Mouse (Mus musculus): Measurements from ENCODE around the gene Ninj1. TPM values are rescaled to one million over a fixed set of nuclear protein-coding genes. Genes with fewer than 3 reads are reported as not detected.

Gene Ninj1
- total RNA-seq, 2 experiments from 2014 or later: 17.2 to 18.7 TPM

DNA sequence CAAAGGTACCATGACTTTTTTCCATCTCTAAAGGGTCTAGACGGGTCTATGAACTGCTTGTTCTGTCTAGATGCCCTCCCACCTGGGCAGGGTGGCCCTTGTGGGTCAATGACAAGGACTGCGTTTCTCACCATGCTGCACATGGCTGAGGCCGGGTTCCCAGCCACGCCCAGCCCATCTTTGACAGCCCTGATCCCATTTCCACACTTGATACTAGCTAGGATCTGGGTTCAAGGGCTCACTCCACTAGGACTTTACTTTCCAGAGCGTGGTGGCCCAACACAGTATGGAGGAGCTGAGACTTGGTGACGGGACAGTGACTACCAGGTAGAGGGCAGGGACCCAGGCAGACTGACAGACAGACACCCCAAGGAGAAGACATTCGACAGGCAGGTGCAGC lies 15.3 kb downstream of the Ninj1 start:
- no peak for DNase-seq
- intact Hi-C loops (cut with DNase I): no loop called here

DNA sequence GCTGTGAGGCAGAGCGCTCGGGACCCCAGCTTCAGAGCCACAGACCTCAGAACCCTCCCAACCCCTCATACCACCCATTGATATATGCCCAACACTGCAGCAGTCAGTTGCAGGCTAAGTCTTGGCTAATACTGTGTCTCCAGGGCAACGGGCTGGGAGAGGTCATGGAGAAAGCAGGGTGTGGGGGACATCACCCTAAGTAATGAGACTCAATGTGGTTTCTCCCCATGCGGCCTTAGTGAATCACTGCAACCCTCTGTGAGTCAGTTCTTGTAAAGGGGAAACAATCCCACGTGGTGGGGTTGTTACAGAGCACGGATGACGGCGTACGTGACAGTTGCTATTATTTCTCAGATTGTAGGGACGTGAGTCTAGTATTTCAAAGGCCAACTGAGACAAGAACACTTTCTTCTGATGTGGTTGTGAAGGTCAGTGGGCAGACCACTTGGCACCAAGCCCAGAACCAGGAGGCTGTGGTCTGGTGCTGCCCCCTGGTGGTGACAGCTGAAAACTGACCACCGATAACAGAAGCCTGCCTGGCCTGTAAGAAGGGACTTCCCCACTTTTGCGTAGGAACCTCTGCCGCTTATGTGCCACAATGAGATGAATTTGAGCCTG lies 18.2 kb downstream of the Ninj1 start:
- intact Hi-C loops (cut with DNase I): loop anchor here (2.0 kb wide), 1 partner anchor 33 kb away; no protein-coding TSS in a partner anchor
- TF ChIP-seq CTCF (IDR thresholded peaks at IDR 0.05): peak; percentile 97
- H3K4me3 ChIP-seq: no peak overlapping the region
- DNase-seq: peak; percentile 86
- peak overlapping the region; percentile 46 for H3K27ac ChIP-seq

More for the DNA sequence above, 15.3 kb downstream of the Ninj1 start:
- no peak overlapping the region for H3K4me3 ChIP-seq
- no peak overlapping the region for H3K27ac ChIP-seq
- TF ChIP-seq CTCF (IDR thresholded peaks at IDR 0.05): no peak

DNA sequence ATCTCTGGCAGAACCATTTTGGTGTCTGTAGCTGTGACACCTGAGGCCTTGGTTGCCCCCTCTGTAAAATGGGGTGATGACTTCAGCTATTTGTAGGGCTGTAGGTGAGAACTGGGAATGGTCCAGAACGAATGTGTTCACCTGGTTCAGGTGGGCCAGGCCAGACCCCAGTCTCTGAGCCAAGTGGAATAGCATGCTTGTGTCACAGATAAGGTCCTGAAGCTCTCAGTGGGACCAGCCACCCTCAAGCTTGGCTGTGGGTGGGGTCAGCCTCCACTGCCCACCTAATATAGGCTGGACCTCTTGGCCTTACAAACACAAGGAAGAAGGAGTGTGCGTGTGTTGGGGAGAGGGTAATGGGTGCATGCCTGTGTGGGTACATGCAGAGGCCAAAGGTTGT lies 19.1 kb downstream of the Ninj1 start:
- intact Hi-C loops (cut with DNase I): no loop called here
- Histone ChIP-seq H3K4me3 (no peak overlapping the region), H3K27ac (0 out of 2 replicates have a peak overlapping the region, but pooled peaks have one; percentile 32)
- no peak for DNase-seq
- TF ChIP-seq CTCF (IDR thresholded peaks at IDR 0.05): no peak

DNA sequence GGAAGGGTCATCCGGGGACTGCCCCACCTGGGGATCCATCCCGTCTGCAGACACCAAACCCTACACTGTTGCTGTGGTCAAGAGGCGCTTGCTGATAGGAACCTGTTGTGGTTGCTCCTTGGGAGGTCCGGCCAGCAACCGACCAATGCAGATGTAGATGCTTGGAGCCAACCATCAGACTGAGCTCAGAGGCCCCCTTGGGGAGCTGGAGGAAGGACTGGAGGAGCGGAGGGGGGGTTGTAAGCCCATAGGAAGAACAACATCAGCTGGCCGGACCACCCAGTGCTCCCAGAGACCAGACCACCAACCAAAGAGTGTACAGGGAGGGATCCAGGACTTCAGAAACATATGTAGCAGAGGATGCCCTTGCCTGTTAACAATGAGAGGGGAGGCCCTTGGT lies 22.0 kb downstream of the Ninj1 start:
- TF ChIP-seq CTCF (IDR thresholded peaks at IDR 0.05): no peak
- no peak overlapping the region for H3K4me3 ChIP-seq

DNA sequence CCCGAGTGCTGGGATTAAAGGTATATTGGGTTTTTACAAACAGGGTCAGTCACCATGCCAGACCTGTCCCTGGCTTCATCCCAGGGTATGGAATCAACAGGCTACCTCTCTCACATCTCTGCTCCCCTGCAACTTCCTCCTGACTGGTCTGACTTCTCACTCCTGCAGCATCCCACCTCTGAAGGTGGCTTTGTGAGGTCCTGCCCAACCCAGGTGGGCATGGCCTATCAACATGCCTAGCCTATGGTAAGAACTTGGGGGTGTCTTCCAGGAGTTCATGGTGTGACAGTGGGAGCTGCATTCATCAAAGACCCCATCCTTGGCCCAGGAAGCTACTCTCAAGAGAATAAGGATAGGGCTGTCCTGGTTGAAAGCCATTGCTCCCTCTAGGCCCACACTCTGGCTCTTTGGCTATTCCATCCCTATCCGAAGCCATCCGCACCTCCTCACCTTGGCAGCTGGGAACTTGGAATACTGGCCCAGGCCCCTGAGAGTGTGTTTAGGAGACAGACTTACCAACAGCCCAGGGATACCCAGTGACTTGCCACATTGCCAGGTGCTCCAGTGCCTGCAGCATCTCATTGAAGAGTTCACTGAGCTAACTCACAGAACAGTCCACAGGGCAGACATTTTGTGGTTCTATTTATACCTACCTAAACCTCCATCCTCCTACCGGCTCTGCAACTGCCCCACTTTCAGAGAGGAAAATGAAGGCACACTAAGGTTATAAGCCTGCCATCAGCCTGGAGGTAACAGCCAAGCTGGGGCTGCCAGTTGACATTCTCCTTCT lies 25.6 kb downstream of the Ninj1 start:
- Histone ChIP-seq H3K27ac (peak overlapping the region; percentile 97), H3K4me3 (peak overlapping the region; percentile 84)
- no peak for TF ChIP-seq CTCF (IDR thresholded peaks at IDR 0.05)
- intact Hi-C loops (cut with DNase I): no loop called here
- no peak for DNase-seq

More for the DNA sequence above, 22.0 kb downstream of the Ninj1 start:
- H3K27ac ChIP-seq: no peak overlapping the region
- intact Hi-C loops (cut with DNase I): no loop called here
- DNase-seq: no peak

- Histone ChIP-seq H3K4me3 (peak overlapping the region; percentile 84), H3K27ac (peak overlapping the region; percentile 97)
- peak; percentile 72 for DNase-seq
- TF ChIP-seq CTCF (IDR thresholded peaks at IDR 0.05): no peak
- intact Hi-C loops (cut with DNase I): no loop called here
Observed at GRCm38 (mm10) chr13:49213531-49213932, 26.2 kb downstream of the Ninj1 start.

DNA sequence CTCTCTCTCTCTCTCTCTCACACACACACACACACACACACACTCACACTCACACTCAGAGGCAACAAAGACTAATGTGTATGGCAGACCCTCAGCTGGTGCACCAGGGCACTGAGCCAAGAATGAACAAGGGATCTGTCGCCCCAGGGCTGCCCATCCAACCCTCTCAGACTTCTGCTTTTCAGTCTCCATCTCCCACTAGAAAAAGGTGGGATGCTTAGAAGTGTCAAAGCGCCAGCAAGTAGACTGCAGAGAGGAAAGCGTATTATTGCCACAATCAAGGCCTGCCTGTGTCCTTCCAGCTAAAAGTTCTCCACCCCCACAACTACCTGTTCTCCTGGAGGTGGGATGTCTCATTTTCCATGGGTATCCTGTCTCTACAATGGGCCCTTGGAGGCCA lies 27.2 kb downstream of the Ninj1 start:
- Histone ChIP-seq H3K27ac (peak overlapping the region; percentile 97), H3K4me3 (peak overlapping the region; percentile 84)
- no peak for TF ChIP-seq CTCF (IDR thresholded peaks at IDR 0.05)
- no peak for DNase-seq
- intact Hi-C loops (cut with DNase I): no loop called here

DNA sequence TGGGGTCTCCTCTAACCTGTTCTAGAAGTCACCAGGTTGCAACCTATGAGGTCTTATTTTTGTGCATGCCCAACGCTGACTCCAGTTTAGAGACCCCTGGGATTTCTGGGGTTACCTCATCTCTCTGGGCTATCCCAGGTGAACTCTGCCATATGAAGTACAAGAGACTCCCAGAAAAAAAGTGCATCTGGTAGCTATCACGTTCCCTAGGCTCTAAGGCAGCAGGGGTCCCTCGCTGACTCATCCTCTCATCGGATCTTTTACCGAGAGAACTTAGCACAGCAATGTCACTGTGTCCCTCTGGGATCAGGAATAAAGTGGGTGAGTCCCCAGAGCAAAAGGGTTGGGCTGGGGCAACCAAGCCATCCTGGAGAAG lies 27.8 kb downstream of the Ninj1 start:
- H3K4me3 ChIP-seq: peak overlapping the region; percentile 84
- TF ChIP-seq CTCF (IDR thresholded peaks at IDR 0.05): no peak
- no peak for DNase-seq

DNA sequence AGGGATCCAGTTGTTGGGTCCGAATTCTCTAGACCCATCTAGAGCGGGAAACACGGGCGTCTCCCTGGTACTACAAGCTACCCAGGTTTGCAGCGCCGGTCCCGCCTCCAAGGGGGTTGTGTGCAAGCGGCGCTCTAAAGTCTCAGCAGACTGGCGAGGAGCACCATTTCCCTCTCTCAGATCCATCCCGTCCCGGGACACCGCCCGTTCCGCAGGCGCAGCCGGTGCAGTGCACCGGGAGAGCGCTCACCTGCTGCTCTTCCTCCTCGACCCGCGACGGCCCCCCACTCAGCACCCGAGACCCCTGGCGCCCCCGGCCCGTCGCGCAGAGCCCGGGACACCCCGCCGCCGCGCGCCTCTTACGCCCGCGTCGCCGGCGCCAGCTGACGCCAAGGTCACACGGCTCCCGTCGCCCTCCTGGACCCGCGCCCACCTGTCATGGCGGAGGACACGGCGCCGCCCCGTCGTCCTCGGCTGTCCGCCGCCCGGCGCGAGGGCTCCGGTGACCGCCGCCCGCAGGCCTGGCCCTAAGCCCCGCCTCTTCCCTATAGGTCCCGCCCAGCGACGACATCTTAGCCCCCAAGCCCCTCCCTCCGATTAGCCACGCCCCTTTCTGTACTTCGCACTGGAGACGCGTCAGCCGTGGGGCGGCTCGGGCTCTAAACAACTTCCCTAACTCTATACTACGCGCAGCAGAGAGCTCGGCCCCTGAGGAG lies 28.4 kb downstream of the Ninj1 start, which contains the start of gene Card19:
TSS of gene Card19 (minus strand) at position 534 of the 716 bp plus-strand sequence.
- peak; percentile 98 for DNase-seq
- intact Hi-C loops (cut with DNase I): loop anchor here (5.0 kb wide), 1 partner anchor 112 kb away; no protein-coding TSS in a partner anchor
- Histone ChIP-seq H3K27ac (peak within 1 kb of the TSS; percentile 97), H3K4me3 (peak within 1 kb of the TSS; percentile 84)
- no peak for TF ChIP-seq CTCF (IDR thresholded peaks at IDR 0.05)

More for the DNA sequence above, 27.8 kb downstream of the Ninj1 start:
- intact Hi-C loops (cut with DNase I): loop anchor here (5.0 kb wide), 1 partner anchor 112 kb away; no protein-coding TSS in a partner anchor
- peak overlapping the region; percentile 97 for H3K27ac ChIP-seq

DNA sequence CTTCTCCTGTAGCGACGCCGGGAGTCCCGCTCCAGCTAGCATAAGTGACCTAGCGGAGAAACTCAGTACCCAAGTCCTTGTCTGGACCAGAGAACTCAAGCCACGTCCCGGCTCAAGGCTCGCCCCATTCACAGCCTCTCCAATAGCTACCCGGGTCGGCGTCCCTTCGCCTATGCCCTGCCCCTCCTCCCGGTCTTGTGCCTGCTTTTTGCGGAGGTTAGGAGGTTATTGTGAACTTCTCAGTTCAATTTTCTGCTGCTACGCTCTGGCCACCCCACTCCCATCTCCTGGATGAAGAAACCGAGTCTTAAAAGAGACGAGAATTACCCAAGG lies 28.9 kb downstream of the Ninj1 start:
- H3K27ac ChIP-seq: peak overlapping the region; percentile 97
- DNase-seq: no peak
- intact Hi-C loops (cut with DNase I): loop anchor here (5.0 kb wide), 1 partner anchor 111 kb away; no protein-coding TSS in a partner anchor
- TF ChIP-seq CTCF (IDR thresholded peaks at IDR 0.05): no peak
- peak overlapping the region; percentile 84 for H3K4me3 ChIP-seq

DNA sequence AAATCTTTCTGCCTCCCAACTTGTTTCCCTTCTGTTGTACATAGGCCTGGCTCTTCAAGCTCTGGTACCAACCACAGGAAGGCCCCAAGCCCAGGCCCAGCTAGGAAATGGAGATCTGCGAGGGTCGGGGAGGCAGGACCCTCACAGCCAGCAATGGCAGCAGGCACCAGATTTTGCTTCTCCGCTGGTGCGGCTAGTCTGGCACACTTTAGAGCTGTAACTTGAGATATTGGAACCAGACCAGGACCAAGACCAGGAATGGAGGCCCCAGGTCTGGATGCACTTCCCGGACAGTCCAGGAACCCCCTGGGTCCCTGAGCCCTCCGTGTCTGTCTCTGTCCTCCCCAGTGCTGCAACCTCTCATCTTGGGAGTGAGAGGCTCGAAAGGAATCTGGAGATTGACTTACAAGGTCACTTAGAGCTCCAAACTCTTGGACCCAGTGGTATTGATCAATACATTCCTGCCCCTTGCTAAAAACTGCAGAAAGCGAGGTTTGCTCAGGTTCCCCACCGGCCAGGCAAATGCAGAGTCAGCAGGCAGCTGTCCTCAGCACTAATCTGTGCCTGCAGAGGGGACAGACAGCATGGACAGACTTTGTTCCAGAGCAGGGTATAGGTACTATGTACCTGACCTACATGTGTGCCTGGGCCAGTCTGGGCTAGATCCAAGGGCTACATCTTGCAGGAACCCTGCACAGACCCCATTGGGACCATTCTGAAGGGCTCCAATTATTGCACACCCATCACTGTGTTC lies 29.7 kb downstream of the Ninj1 start:
- H3K4me3 ChIP-seq: peak overlapping the region; percentile 84
- no peak for TF ChIP-seq CTCF (IDR thresholded peaks at IDR 0.05)
- intact Hi-C loops (cut with DNase I): loop anchor here (5.0 kb wide), 1 partner anchor 110 kb away; no protein-coding TSS in a partner anchor
- peak overlapping the region; percentile 97 for H3K27ac ChIP-seq
- peak; percentile 47 for DNase-seq

DNA sequence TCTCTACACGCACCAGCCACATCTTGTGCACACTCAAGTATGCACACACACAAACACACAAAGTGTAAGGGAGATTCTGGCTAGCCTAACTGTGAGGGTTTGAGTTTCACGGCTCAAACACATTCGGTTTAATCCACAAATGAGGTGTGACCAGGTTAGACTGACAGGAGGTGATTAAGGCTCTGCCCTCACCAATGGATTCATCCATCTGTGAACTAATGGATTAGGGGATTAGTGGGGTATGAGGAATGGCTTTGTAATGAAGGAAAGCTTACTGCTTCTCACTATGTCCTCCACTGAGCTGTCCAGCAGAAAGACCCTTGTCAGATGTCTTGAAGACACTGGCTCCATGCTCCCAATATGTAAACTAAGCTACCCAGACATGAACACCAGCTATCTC lies 31.4 kb downstream of the Ninj1 start:
- H3K4me3 ChIP-seq: no peak overlapping the region
- H3K27ac ChIP-seq: no peak overlapping the region
- DNase-seq: no peak
- TF ChIP-seq CTCF (IDR thresholded peaks at IDR 0.05): no peak
- intact Hi-C loops (cut with DNase I): loop anchor here (5.0 kb wide), 1 partner anchor 109 kb away; no protein-coding TSS in a partner anchor
